Mouse (Mus musculus): ENCODE measurements around the gene Stk40.

Stk40 gene

DNA sequence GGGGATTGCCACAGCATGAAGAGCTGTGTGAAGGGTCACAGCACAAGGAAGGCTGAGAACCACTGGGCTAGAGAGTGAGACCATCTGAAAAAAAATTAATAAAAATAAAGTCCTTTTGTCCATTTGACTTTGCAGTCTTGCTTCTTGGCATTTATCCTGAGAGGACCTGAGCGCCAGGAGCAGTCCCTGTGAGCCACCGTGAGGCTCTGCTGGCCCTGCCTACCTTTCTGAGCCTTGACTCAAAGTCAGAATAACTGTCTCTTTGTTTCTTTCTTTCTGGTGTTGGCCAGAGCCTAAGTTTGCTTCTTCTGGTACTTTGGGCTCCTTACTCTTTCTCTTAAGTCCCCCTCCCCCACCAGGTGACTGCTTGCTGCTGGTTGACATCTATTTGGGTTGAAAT lies 16.7 kb downstream of the Stk40 start:
- DNase-seq (ENCODE audit: low spot score in 2 of 2), result no peak

DNA sequence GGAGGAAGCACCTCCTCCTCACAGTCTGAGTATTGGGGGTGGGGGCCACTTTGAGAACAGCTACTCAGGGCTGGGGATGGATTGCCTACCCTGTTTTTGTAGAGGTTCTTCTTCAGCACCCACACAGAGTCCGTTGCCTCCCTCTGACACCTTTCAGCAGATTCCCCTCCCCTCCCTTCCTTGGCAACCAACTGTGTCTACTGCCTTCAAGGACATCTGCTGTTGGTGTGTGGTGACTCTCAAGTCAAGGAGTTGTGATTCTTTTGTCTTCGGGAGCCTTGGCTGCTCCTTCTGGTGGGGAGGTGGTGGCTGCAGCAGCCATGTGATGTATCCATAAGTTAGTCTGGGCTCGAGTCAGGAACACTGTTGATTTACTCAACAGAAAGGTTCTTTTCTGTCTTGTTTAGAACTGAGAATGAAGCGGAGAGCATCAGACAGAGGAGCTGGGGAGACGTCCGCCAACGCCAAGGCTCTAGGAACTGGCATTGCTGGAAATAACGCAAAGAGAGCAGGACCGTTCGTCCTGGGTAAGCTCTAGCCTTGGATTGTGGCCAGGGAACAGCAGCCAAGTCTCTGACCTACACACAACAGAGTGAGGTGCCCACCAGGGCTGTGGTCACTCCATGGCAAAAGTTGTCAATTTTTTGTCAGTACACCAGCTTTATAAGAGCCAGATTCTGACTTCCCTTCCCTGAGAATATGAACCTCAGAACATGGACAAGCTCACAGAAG lies 19.7 kb downstream of the Stk40 start:
- DNase-seq (ENCODE audit: low spot score in 2 of 2), result no peak

DNA sequence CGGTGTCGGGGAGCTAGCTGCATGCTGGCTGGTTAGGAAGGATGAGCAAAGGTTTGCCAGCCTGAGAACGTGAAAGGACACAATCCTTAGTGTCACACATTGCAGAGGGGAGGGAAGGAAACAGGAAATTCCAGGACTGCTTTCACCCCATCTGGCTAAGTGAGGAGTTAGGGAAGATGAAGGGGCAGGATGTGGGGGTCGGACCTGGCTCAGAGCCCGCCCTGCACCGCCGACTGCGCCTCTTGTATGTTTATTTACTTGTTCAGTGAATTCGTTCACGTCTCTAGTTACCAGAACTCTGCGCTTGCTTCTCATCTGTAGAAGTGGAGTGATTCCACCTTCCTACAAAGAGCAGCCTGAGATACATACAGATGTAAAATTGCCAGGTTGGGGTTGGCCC lies 26.7 kb downstream of the Stk40 start:
- no peak for DNase-seq (ENCODE audit: low spot score in 2 of 2)

DNA sequence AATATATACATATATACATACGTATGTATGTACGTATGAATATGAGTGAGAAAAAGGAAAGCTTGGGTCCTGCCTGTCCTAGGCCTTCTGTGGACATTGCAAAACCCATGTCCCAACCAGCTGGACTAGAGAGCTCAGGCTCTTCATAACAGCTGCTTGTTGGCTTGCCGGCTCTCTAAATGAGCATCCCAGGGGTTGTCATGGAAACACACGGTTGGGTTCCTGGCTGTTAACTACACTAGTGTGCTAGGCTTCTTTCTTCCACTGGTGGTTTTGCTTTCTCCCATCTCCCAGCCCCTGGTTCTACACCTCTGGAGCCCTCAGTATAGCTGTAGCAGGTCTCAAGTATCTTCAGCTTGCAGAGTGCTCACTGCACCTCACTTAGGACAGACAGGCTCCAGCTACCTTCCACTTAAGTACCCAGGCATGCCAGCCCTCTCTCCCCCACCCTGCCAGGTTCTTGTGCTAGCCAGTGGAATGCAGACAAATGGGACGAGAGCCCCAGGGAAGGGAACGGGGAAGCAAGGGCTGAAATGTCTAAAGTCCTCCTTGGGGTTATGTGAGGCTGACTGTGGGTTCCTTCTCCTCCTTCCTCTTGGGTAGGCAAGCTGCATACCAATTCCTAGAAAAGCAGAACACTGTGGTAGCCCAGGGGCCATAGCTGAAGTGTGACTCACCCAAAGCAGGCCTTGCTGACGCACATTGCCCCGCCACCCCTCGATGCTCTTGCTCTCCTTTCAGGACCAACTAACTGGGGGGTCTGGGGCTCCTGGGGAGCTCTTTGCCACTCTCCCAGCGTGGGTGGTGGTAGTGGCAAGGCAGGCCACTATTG lies 27.7 kb downstream of the Stk40 start:
- DNase-seq (ENCODE audit: low spot score in 2 of 2), result no peak

DNA sequence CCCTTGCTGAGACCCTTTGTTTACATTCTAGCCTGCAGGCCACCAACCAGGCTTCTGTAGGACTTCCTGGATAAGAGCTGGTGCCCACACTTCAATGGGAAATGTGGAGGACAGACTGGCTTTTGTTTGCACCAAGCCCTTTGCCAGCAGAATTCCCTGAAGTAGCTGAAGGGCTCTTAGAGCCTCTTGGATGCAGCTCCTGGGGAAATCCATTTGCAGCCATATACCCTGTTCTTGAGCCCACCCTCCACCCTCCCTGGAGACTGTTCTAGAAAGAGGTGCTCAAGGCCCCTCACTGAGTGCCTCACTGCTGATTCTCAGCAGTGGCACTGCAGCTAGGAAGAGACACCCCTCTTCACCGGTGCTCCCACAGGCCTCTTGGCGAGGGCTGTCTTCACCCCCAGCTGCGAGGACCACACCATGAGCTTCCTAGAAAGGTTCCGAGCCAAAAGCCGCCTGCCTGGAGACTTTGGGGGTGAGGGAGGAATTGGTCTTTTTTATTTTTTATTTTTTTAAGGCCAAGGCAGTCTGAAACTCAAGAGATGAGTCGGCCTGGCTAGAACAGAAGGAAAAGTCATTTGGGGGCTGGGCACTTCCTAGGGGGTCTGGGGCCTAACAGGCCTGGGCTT lies 29.0 kb downstream of the Stk40 start:
- no peak for DNase-seq (ENCODE audit: low spot score in 2 of 2)

DNA sequence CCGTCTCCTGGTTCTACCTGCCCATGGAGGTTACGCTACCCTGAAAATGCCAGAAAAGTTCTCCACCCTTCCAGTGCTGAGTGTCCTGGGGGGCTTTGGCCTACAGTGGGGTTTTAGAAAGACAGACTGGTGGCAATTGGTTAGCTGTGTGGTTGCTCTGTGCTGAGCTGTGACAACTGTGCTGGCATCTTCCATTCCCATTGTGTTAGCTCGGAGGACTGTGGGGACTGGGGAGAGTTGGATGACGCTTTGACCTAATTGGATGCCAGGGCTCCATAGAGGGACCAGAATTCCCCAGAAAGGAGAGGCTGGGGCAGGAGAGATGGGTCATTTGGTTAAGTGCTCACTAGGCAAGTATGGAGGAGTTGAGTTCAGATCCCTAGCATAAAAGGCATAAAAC lies 30.5 kb downstream of the Stk40 start:
- DNase-seq (ENCODE audit: low spot score in 2 of 2), result no peak

DNA sequence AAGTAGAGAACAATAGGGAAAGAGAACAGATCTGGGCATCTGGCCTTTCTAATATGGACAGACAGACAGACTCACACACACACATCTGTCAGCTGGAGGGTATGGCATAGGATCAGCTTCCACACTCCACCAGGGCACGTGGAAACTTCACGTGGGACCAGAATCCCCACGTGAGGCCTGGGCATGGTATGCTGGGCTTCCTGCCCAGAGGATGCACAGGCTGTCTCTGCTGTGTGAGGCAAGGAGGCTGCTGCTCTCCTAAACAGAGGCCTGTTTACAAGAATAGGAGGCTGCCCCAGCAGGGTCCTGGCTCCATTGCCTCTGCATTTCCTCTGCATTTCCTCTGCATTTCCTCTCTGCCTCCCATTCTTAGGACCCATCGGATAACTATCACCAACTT lies 30.9 kb downstream of the Stk40 start:
- DNase-seq (ENCODE audit: low spot score in 2 of 2), result no peak

DNA sequence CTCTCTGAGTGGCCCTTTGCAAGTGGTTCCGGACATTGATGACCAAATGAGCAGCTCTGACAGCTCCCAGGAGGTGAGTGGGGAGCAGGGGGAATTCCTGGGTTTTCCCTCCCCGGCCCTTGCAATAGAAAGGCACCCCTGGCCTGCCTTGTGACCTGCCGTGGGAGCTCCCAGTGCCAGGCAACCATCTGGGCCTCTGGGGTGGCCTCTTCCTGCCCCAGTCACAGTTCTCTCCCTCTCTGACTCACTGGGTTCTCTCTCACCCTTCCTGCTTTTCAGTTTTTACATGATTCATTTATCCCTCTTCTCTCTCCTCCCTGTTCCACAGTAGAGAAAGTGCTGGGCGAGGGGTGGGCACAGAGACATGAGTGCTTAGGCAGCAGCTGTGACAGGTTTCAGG lies 34.0 kb downstream of the Stk40 start:
- DNase-seq (ENCODE audit: low spot score in 2 of 2), result no peak

DNA sequence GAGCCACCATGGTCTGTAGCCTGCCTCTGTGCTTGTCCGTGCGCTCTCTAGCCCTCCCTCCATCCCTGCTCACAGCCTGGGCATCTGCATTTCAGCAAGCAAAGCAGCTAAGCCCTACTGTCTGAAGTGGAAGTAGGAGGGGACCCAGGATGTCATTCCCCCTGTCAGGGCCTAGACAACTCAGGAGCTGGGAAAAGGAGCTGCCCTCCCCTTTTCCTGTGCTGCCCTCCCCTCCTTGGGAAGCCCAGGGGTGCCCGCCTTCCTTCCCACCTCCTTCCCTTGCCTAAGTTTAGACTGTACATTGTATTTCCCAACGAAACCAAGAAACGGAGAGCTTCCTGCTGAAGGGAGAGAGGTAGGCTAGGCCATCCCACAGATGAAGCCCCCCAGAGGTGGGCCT lies 37.3 kb downstream of the Stk40 start:
- no peak for DNase-seq (ENCODE audit: low spot score in 2 of 2)

DNA sequence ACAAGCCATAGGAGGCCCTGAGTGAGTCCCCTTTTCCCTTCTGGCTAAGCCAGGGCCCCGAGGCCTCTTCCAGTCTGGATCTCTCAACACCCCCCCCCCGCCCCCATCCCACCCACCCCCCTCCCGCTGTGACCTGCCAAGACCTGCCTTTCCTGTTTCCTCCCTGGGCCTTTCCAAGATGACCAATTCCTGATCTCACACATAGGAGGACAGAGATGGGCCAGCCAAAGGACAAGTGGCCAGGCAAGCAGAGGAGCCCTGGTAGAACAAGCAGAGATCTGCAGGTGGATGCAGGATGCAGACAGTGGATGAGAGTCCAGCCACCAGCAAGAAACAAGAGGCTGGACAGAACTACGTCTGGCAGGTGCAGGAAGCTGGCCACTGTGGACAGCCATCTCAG lies 41.6 kb downstream of the Stk40 start:
- DNase-seq (ENCODE audit: low spot score in 2 of 2), result no peak

DNA sequence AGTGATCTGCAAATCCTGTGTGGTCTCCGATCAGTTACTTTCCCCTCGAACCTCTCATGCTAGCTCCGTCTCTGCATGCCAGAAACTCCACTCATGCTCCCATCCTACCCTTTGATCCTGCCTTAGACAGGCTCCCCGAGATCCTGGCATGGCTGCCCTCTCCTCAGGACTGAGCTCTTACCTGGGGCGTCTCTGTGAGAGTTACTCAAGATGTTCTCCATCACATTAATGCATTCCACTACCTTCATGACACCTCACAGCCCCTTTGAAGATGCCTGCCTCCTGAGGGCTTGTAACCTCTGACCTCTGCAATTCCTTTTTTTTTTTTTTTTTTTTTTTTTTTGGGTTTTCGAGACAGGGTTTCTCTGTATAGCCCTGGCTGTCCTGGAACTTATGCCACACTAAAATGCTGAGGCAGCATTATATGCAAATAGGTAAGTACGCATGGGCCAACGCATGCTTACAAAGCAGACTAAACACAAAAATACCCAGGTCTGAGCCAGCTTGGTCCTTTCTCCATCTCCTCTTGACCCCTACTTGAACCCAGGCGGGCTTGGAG lies 43.3 kb downstream of the Stk40 start:
- DNase-seq (ENCODE audit: low spot score in 2 of 2), result no peak

DNA sequence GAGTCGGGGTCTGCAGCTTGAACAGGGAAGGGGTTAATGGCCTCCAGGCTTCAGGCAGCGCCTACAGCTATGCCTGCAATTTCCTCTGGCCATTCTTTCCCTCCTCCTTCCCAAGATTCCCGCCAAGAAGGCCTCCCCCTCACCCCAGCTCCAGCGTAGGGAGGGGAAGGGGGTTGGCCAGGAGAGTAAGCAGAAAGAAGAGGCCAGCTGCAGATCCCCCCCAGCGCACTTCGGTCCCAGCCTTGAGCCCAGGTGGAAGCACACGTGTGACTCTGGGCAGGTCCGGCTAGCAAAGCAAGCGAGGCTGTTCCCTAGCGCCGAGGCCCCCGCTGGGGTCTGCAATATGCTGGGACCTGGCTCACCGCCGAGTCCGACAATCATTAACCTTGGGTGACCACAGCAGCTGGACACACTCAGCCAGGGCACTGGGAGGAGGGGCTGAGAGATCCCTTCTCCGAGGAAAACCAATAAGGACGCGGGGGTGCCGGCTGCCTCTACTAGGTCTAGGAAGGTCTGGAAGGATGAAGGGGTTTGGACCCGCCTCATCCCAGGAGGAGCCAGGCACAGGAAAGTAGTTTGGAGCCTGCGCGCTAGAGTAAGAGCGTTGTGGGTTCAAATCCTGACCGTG lies 43.9 kb downstream of the Stk40 start, which contains the start of gene Eva1b:
Gene Eva1b, plus strand, starts transcription at position 212 of the 628 bp plus-strand sequence.
- peak; percentile 29 to 56 for DNase-seq (ENCODE audit: low spot score in 2 of 2)

DNA sequence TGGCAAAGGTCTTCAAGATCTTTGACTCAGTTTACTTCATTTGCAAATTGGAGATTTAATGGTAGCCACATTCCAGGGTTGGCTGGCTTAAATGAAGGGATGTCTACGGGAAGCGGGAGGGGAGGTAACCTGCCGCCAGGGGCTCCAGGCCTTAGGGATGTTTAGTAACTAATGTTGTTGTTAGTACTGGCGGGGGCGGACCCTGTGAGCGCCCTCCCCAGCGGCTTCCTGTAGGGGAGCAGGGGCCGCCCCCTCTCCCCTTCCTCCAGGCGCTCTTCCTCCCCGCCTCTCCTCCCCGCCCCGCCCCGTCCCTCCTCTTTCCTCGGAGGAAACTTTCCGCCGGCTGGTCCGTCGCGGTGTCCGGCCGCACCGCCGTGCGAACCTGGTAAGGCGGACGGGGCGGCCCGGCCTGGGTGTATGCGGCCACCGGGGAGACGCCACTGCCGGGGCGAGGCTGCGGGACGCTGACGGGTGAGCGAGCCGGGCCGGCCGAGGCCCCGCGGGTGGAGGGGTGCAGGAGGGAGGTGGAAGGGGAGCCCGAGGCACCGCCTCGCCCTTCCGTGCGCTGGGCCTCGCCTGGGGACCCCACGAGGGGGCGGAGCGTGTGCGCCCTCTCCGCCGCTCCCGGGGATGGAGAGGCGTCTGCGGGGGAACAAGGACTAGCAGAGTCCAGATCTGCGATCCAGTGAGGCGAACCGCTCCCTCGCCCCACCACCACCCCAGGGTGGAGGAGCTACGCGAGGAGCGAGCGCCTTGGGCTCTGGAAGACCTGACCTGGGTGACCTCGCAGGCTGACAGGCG lies 44.6 kb downstream of the Stk40 start:
- peak; percentile 52 to 58 for DNase-seq (ENCODE audit: low spot score in 2 of 2)

DNA sequence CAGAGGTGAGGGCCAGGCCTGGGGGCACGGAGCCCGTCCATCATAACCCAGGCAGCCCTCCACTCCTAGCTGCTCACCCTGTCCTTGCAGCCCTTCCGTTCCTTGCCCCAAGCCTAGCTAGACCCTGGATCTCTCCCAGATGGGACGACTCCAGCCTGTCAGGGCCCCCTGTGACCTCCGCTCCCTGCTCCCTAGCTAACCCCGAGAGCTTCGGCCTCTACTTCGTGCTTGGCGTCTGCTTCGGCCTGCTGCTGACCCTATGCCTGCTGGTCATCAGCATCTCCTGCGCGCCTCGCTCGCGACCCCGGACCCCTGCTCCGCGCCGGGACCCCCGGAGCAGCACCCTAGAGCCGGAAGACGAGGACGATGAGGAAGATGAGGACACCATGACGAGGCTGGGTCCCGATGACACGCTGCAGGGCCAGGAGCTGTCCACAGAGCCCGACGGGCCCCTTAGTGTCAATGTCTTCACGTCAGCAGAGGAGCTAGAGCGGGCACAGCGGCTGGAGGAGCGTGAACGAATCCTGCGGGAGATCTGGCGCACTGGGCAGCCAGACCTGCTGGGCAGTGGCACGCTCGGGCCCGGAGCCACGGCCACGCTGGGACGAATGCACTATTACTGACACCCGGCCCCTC lies 45.4 kb downstream of the Stk40 start:
- no peak for DNase-seq (ENCODE audit: low spot score in 2 of 2)

DNA sequence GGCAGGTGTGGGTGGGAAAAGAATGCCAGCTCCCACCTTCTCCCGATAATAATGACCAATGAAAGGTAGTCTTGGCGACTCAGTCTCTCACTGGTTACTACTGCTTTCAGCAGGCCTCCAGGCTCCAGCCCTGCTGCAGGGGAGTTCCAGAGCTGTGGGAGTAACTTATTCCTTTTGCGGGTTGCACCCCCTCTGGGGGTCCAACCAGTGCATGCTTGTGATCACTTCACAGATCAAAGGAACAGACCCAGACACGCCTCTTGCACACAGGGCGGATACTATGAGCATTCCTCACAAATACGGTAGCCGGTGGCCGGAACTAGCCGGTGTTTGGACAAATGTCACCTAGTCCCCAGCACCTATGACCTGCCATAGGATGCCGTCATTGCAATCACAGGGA lies 46.0 kb downstream of the Stk40 start:
- no peak for DNase-seq (ENCODE audit: low spot score in 2 of 2)

DNA sequence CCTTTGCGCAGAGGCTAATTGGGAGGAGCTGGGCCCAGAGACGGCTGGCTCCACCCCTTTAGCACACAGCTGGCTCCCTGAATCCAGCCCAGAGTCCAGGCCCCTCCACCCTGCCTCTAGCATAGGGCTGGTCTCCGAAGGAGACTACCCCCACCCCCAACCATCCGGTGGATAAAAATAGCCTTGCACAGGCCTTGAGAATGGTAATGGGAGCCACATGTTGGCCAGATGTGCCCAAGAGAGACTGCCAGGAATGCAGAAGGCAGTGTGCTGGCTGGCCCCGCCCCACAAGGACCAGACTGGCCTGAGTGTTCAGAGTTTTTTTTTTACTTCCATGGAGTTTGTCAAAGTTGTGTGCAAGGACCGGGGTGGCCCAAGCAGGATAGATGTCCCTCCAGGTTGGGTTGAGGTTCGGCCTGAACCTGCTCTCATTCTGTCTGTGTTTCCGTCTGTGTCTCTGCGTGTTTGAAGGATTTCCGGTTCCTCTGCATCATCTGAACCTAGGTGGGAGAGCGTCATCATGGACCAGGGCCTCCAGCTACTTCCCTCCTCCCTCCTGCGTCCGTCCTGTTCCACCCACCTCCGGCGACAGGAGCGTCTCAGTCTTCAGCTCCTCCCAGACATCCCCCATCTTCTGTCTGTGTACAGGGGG lies 46.7 kb downstream of the Stk40 start:
- peak; percentile 22 to 60 for DNase-seq (ENCODE audit: low spot score in 2 of 2)

DNA sequence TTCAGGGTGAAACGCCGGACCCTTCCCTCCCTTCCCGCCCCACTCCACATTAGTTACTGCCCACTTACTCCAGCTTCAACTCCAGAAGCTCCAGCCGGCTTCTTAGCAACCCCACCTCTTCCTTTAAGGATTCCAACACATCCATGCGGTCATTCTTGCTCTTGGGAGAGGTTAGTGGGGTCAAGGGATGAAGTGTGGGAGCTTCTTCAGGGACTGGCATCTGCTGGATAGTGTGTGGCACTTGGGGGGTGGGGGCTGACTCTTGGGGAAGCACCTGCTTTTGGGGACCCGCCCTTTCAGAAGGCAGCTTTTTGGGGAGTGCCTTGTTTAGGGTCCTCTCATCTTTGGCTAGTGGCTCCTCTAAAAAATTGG lies 47.2 kb downstream of the Stk40 start:
- no peak for DNase-seq (ENCODE audit: low spot score in 2 of 2)

DNA sequence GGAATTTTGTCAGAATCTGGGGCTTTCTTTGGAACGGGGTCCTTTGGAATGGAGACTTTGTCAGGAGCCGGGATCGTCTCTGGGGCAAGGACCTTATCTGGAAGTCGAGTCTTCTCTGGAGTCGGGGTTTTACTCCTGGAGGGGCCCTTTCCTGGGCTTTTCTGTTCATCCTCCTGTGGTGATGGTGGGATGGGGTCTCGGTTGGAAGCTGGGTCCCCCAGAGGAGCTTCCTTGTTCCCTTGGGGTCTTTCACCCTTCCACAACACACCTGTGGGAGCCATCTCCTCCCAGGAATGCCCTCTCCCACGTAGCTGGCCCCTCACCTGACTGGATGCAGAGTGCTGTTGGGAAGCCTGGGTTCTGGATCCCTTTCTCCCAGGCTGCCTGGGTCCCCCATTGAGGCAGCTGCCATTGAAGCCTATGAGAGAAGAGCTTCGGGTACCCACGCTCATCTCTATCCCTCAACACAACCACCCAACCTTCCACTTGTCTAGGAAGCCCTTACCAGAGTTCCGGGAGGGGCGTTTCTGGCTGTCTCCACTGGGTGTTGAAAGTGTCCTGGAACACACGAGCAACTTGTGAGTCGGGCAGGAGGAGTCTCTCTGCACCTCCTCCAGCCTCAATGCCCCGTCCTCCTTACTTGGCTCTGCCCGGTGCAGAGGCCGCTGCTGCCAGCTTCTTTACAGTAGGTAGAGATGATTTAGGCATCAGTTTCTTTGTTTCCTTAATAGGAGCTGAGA lies 48.1 kb downstream of the Stk40 start:
- DNase-seq (ENCODE audit: low spot score in 2 of 2), result no peak

DNA sequence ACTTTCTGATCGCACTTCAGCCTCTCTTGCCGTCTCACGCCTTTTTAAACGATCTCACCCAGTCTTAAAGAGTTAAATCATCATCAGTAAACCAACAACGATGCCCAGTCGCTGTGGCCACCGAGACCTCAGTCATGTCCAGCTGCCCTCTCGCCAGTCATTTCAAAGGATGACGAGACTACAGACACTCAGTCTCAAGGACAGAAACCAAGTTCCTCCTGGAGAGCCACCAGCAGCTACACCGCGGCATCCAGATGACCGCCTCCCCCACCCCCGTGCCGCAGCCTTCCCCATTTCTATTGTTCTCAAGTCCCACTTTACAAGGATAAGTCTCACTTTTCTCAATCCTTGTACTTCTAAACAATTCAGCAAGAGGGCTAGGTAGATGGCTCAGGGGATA lies 49.1 kb downstream of the Stk40 start:
- no peak for DNase-seq (ENCODE audit: low spot score in 2 of 2)
